Mouse (Mus musculus): ENCODE measurements around the gene Dcaf10.

- TF ChIP-seq POLR2A (IDR thresholded peaks at IDR 0.05; ENCODE audit: borderline replicate concordance, extremely low read depth, low read depth, low read length): no peak
- TF ChIP-seq CTCF (IDR thresholded peaks at IDR 0.05; ENCODE audit: insufficient read depth, low read length): no peak
Measured at GRCm38 (mm10) chr4:45392099-45392498, 50.2 kb downstream of the Dcaf10 start.

All from lung, adult 2 months (tissue).